Mouse (Mus musculus): Measurements from ENCODE around the gene Olfr1420.
"Not testable (repeated sequence)": the region's sequence is repeated elsewhere in the genome, so short reads cannot be mapped to it uniquely, and the experiment has no call there.

The Olfr1420 gene

DNA sequence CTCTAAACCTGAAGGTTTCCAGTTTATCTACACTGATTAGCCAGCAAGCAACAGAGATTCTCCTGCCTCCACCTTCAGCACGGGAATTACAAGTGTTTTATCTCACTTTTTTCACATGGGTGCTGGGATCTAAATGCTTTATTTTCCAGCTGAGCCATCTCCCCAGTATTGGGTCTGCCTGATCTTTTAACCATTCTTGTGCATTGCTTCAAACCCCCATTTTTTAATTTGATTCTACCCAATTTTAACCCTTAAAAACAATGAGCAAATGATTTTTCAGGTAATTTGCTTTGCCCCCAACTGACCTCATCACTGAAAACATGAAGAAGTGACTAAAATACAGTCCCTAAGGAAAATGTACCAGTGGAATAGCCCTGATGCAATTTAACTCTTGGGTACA is at the start of gene Olfr1420:
TSS of gene Olfr1420 (plus strand) at position 301 of the 400 bp plus-strand sequence.
- DNase-seq = no peak

DNA sequence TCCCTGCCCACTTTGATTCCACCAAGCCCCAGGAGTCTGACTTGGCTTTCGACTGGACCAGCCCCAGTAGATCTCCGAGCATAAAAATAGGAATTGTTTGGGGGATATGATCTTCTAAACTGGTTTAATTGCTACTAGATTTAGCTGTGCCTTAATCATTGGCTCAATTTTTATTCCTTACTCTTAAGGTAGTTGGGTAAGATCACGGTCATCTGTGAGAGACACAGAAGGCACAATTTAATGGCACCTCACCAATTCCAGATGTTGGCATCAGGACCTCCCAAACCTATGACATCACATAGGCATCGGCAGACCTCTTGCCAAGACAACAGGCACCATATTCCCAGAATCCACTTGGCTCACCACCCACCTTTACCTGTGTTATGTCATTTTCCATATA is 47.2 kb upstream of the Olfr1420 start, which contains the start of gene Olfr1417:
TSS of gene Olfr1417 (minus strand) at position 101 of the 400 bp plus-strand sequence.
- DNase-seq = no peak

DNA sequence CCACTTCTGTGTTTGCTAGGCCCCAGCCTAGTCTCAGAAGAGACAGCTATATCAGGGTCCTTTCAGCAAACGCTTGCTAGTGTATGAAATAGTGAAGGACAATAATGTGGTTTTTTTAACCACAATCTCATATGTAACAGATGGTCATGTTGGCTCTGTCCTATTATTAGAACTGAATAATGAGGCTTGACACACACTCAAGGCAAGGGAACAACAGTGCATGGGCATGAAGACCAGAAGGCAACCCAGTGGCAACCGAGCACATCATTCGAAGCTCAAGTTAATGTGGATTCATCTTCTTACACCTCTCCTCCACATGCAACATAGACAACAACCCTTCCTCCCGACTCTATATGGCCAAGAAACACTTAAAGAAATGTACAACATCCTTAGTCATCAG is 40.0 kb upstream of the Olfr1420 start:
- DNase-seq = no peak

DNA sequence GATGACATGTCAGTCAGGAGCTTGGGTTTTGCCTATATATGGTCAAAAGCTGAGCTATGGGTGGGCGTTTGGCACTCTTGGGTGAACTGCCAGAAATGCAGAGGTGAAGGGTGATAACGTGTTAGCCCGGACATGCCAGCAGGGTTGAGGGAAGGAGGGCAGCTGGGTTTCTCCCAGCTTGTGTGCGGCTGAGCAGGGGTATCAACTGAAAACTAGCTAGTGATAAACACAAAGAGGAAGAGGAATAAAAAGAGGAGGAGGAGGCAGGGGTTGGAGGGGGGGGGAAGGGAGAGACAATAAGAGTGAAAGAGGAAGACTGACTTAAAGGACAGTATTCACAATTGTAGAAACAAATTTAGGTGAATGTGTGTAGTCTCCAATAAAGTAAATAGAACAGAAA is 33.7 kb upstream of the Olfr1420 start:
- no peak for DNase-seq

DNA sequence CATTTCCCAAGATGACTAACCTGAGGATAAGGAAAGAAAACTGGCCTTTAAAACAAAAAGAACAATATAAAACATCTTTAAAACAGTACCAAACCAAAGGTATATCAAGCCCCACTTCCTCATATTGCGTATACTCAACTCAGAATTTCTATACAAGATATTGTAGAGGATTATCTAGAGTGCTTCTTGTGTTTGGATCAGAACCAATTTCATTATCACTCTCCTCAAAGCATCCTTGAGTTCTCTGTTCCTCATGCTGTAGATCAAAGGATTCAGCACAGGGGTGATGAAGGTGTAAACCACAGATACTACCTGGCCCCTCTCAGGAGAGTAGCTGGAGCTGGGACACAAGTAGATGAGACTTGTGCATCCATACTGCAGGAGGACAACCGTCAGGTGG is 31.5 kb upstream of the Olfr1420 start:
- no peak for DNase-seq

DNA sequence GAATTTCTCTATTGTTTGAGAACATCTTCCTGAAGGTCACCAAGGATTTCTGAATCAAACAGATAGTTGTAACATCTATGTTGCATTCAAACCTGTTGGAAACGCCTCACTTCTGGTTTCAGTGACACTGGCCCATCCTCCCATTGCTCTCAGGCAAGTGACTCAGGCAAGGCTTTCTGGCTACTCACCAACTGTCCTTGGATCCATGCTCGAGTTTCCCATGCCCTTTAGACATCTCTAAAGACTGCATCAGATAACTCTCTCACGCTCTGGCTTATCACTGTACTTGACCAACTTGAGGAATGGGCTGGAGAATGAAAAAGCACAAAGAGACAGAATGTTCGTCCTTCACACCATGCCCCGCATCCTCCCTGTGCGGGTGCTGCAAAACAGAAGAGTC is 29.9 kb upstream of the Olfr1420 start:
- no peak for DNase-seq

DNA sequence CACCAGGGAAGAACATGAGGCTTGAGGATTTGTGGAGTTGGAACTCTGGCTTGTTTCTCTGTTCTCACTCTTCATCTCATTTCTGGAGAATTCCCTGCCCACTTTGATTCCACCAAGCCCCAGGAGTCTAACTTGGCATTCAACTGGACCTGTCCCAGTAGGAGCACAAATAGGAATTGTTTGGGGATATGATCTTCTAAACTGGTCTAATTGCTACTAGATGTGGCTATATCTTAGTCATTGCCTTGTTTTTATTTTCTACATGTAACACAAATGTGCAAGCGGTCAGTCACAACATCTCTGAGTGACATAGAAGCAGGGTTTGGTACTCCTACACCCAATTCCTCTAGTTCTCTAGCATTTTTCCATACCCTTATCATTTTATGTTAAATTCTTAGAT is 25.4 kb upstream of the Olfr1420 start, which contains the start of gene Olfr1418:
TSS of gene Olfr1418 (minus strand) at position 101 of the 400 bp plus-strand sequence.
- DNase-seq = no peak

DNA sequence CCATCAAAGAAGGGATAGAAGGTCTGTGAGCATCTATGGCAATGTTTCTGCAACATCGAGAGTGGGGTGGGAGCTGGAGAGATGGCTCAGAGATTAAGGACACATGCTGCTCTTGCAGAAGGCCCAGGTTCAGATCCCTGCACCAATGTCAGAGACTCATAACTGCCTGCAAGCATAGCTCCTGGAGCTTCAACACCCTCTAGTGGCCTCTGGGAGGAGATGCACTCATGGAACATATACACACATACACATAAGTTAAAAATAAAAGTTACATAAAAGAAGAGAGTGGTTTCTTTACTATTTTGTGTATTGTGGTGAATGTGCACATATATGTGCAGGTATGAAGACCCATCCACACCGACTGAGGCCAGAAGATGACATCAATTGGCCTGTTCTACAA is 18.5 kb upstream of the Olfr1420 start:
- DNase-seq = no peak

DNA sequence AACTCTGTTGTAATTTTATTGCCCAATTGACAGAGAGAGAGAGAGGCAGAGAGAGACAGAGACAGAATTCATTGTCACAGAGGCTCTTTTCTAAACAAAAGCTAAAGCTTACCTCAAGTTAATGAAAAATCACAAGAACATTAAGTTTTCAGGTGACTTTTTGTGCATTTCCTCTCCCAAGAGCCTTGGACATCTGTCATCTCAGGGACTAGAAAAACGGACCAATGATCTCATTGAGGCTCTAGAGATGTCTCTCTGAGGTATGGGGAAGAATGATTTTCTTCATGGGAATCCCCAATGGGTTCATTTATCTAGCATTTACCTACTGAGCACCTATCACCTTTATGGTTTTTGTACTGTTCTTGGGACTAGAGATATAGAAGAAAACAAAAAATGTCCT is 11.4 kb upstream of the Olfr1420 start, which contains the start of gene Olfr1419:
TSS of gene Olfr1419 (minus strand) at position 101 of the 400 bp plus-strand sequence.
- no peak for DNase-seq

DNA sequence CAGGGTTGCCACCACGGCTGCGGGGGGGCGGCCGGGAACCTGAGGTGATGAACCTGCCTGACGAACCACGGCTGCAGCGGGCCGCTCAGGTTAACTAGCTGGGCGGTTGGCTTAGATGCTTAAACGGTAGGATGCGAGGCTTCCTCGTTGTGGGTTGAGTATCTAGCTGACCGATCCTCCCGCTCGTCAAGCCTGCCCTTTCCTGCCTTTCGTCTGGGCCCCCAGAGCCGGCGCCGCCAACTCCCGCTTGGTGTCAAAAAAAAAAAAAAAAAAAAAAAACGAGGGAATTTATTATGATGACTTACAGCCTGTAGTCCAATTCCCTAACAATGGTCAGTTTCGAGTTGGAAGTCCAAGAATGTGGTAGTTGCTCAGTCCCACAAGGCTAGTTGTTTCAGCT is 8.0 kb upstream of the Olfr1420 start:
- DNase-seq = not testable (repeated sequence)

DNA sequence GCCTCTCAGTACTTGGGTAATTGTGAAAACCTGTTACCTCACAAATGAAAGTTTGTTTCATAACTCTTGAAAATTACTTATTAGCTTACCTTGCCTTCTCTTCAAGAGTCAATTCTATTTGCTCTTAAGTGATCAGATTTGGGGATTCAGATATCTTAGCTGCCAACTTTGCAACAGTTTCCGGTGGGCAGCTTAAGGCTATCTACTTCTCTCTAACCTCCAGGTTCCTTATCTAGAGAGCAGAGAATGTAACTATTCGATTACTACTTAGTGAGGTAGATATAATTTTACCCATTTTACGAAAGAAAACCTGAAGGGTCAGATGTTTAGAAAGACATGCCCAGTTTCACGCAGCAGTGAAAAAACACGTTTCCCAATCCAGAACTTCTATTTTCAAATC is 24.7 kb downstream of the Olfr1420 start:
- no peak for DNase-seq

DNA sequence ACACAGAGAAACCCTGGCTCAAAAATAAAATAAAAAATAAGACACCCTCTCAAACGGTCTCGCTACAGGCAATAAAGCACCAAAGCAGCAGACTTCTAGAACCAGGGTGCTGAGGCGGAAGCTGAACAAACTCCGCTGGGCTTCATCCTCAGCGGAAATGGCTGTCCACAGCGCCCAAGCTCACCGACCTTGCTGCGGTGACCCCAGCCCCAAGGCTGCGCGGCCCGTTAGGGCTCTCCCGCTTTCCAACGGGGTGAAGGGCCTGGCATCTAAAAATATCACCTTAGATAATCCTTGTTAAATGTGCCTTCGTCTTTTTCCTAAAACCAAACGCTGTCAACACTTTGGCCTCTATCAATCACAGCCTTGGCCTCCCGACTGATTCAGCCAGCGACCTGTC is 25.2 kb downstream of the Olfr1420 start:
- no peak for DNase-seq

DNA sequence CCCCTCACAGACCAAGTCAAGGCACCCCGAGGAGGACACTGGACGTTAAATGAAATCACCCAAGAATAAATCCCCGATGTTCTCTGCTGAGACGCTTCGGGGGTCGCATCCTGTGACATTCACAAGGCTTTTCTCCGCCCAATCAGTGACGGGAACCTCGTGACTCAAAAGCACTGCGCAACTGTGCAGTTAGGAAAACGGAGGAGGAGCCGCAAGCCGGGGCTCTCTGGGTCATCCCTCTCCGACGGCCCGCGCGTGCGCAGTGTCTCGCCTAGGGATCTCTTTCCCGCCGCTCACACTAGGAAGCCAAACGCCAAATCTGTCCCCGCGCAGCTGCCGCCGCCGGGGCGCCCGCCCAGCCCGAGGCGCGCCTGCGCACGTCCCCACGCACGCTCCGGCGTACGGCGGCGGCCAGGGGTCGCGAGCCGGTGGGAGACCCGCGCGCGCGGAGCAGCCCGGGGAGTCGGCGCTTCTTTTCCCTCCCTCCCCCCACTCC is 25.7 kb downstream of the Olfr1420 start, which contains the start of gene Patl1:
TSS of gene Patl1 (plus strand) at position 363 of the 496 bp plus-strand sequence.
- DNase-seq = peak; percentile 98

DNA sequence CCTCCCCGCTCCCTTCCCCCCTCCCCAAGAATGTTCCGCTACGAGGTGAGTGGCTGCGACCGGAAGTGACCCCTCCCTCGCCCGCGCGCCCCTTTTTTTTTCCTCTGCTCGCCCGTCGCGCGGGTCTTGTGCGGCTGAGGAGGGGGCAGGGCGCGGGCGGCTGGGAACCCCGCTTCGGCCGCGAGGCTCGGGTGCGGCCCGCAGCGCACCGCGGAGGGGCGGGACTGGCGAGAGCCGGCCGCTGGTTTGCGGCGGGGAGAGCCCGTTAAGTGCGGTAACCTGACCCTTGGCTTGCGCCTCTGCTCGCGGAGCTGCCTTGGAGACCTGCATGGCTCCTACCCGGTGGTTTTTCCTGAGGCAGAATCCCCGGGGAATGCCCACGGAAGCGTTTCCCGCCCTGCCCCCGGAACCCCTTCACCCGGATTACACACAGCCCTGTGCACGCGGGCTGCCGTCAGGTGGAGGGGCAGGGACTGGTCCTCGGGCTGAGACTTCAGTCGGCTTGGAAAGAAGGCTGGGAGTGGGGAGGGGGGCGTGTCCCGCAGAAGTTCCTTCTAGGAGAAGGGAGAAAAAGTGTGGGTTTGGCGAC is 26.3 kb downstream of the Olfr1420 start:
- peak; percentile 46 for DNase-seq

DNA sequence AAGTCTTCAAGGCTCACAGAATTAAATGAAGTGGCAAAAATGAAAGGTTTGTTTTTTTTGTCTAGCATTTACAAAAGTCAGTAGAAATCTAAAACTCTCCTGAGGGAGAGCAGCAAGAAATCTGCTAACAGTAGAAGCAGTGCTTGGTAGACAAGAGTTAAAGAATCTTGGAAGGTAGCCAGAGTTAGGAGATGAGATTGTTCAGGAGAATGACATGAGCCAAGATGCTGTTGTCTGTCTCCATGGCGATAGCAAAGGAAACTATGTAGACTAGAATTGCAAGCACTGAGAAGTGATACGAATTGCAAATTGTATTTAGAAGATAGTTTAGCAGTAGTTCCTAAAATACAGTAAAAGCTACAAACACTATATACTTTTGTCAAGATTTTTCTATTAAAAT is 29.4 kb downstream of the Olfr1420 start:
- no peak for DNase-seq

DNA sequence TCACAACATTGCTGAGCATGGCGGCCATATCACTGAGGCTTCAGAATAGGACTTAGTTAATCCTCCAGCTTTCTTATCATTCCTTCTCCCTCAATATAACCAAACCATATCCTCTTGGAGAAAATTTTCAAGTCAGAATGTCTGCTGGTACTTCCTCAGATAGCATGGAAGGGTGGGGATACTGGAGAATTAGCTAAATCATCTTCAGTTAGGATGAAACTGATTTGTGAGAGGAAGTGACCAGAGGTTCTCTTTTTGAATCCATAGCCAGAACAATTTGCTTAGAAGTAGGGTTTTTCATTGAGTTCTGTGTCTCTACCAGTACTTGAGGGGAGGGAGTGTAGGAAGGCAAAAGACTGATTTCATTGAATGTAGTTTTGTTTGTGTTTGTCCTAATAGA is 35.7 kb downstream of the Olfr1420 start:
- no peak for DNase-seq

DNA sequence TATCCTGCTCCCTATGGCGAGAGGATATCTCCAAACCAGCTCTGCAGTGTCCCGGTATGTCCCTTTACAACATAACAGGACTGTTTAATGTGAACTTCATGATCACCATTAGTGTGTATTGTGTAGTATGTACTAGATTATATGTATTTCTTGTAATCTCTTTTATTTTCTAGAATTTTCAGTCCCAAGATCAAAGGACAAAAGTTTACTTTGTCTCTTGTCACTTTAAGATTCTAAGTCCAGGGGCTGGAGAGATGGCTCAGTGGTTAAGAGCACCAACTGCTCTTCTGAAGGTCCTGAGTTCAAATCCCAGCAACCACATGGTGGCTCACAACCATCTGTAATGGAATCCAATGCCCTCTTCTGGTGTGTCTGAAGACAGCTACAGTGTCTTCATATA is 36.1 kb downstream of the Olfr1420 start:
- DNase-seq = not testable (repeated sequence)

DNA sequence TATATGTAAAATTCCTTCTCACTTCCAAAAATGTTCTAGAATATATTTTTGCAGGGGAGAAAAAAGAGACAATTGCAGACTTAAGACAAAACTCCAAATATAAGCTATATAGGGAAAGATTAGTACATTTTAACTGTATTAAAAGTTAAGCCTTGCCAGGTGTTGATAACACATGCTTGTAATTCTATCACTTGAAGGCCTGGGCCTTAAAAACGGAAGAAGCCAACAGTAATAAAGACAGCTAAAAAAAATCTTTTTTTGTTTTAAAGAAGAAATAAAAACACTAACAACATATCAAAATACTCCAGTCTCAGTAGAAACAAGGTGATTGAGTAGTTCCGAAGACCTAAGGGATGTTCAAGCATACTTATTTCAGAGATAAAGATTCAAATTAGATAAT is 40.0 kb downstream of the Olfr1420 start:
- DNase-seq = no peak

DNA sequence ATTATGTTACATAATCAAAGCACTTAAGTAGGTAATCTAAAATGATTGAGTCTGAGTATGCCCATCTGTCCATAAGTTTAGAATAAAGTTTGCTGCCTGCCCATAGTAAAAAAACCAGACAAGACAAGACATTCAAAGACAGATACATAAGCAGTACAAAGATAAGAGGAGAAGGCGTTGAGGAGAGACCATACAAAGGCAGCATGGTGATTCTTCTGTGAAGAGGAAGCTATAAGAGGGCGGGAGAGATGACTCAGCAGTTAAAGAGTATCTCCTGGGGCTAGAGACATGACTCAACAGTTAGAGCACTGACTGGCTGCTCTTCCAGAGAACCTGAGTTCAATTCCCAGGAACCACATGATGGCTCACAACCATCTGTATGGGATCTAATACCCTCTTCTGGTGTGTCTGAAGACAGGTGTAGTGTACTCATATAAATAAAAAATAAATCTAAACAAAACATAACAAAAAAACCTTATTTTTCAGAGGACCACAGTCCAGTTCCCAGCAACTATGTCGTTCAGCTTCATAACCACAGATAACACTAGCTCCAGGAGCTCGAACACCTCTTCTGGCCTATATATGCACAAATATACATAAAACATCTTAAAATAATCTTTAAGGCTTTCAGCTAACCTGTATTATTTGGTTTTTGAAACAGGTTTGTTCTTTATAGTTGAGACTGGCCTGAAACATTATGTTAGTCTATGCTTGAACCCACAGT is 41.8 kb downstream of the Olfr1420 start:
- DNase-seq = no peak

DNA sequence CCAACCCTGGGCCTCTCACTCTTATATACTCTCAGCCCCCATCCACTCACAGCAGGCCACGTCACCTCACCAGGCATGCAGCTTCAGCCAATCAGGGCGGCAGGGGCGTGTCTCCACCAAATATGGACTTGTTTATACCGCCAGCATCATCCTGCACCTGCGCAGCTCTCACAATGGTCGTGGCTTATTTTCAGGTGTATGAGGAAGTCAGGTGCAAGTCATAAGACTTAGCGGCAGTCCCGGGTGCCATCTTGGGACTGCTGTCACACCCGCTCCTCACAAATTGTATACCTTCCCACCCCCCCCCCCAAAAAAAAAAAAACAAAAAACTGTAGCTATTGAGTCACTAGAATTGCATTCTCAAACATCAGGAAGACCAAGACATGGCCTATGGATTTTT is 60.1 kb downstream of the Olfr1420 start:
- DNase-seq = not testable (repeated sequence)

Measured in thymus, postnatal 25 days (tissue).